In genomic region chr12:111816528-111816927, GRCm38 (mm10) we compare ENCODE assay signal across 8 mouse cellular contexts. TPM values are rescaled to one million over a fixed set of nuclear protein-coding genes. Genes with fewer than 3 reads are reported as not detected.
DNase-seq lines count a peak whose midpoint lies in the region; ATAC-seq and TF ChIP-seq lines count a peak whose summit lies in the region.

No protein-coding gene starts in this region.

- no peak for TF ChIP-seq POLR2A in cerebellum, adult 2 months (IDR thresholded peaks at IDR 0.05; ENCODE audit: borderline replicate concordance, insufficient read depth, low read length)

- peaks cover 68% of the 10 kb centered on the region for H3K4me1 ChIP-seq in heart, embryonic 12.5 days (replicated peaks)
- H3K4me1 ChIP-seq in cerebellum, adult 2 months (ENCODE audit: control insufficient read depth, insufficient read depth, low read length) = peaks cover 18% of the 10 kb centered on the region

- ATAC-seq in heart, embryonic 12.5 days (ENCODE audit: insufficient number of reproducible peaks, low FRiP score) = no peak

- H3K27me3 ChIP-seq in heart, embryonic 12.5 days (replicated peaks) = no peaks in the 10 kb centered on the region
- H3K27me3 ChIP-seq in cerebellum, adult 2 months (ENCODE audit: control insufficient read depth, insufficient read depth, low read length) = no peaks in the 10 kb centered on the region

- H3K9ac ChIP-seq in heart, embryonic 12.5 days = peak overlapping the region; percentile 10

- 0 out of 2 replicates have a peak overlapping the region, but pooled peaks have one; percentile 8 for H3K27ac ChIP-seq in heart, embryonic 12.5 days (ENCODE audit: poor library complexity, severe bottlenecking)
- H3K27ac ChIP-seq in layer of hippocampus, adult 2 months = no peak overlapping the region; the same call in 1 of the 2 replicates
- H3K27ac ChIP-seq in cerebellum, adult 2 months (ENCODE audit: insufficient read depth, low read length) = no peak overlapping the region

- DNase-seq in kidney, adult 11 months = peak; percentile 42
- no peak for DNase-seq in kidney, postnatal 14 days
- DNase-seq in adrenal gland, postnatal 36 days = peak; percentile 42 to 60
- DNase-seq in layer of hippocampus, adult 2 months (ENCODE audit: low spot score in 2 of 2) = peak; percentile 61 to 74
- peak; percentile 42 for DNase-seq in lung, postnatal 10 days
- DNase-seq in T-cell, adult 2 months (ENCODE audit: low spot score) = no peak
- no peak for DNase-seq in cerebellum, adult 2 months

- peak overlapping the region; percentile 86 for H3K4me2 ChIP-seq in heart, embryonic 12.5 days

- H3K9me3 ChIP-seq in heart, embryonic 12.5 days (replicated peaks) = no peaks in the 10 kb centered on the region

- peaks cover 12% of the 10 kb centered on the region; the same call in 1 of the 2 replicates for H3K36me3 ChIP-seq in heart, embryonic 12.5 days

- 59% methylated on average over 13 of the region's 13 CpGs for WGBS in heart, embryonic 12.5 days
- WGBS in cerebellum, adult 2 months = 59% methylated on average over 13 of the region's 13 CpGs

- TF ChIP-seq CTCF in layer of hippocampus, adult 2 months (conservative IDR thresholded peaks at IDR 0.05) = no peak
- no peak for TF ChIP-seq CTCF in cerebellum, adult 2 months (IDR thresholded peaks at IDR 0.05; ENCODE audit: borderline replicate concordance, insufficient read depth, low read depth, low read length)

- H3K4me3 ChIP-seq in heart, embryonic 12.5 days = 0 out of 2 replicates have a peak overlapping the region, but pooled peaks have one; percentile 1
- peak overlapping the region; percentile 29; the same call in 1 of the 2 replicates for H3K4me3 ChIP-seq in layer of hippocampus, adult 2 months
- H3K4me3 ChIP-seq in cerebellum, adult 2 months (replicated peaks; ENCODE audit: insufficient read depth, low read depth, low read length) = no peak overlapping the region

RNA-seq across cellular contexts. Expression of gene Zfyve21, which starts 2.6 kb away (rescaled TPM):
- total RNA-seq in adrenal gland, postnatal 36 days (2021) = 100 to 1,000 TPM in 1 of 2 experiments, 10 to 100 TPM in 1; 96.9 to 101 TPM
- polyA plus RNA-seq in heart, embryonic 12.5 days (2016; fragmentation: Nextera tagmentation; extraction: Ambion mirVana) = 70.6 and 71.9 TPM in 2 replicates
- 10 to 100 TPM; 20.0 to 20.6 TPM for total RNA-seq in layer of hippocampus, adult 2 months (2021)
- polyA plus RNA-seq in cerebellum, adult 2 months (2012; rRNA removed) = 31.6 and 33.4 TPM in 2 replicates

RNA-seq across cellular contexts. Expression of gene Xrcc3, which starts 2.9 kb away (rescaled TPM):
- 10 to 100 TPM; 14.9 to 18.6 TPM for total RNA-seq in adrenal gland, postnatal 36 days (2021)
- 6.1 and 8.1 TPM in 2 replicates for polyA plus RNA-seq in heart, embryonic 12.5 days (2016; fragmentation: Nextera tagmentation; extraction: Ambion mirVana)
- total RNA-seq in layer of hippocampus, adult 2 months (2021) = 1 to 10 TPM; 3.2 to 4.2 TPM
- polyA plus RNA-seq in cerebellum, adult 2 months (2012; rRNA removed) = 16.7 and 19.2 TPM in 2 replicates

RNA-seq across cellular contexts. Expression of gene Klc1, which starts 57.9 kb away (rescaled TPM):
- 100 to 1,000 TPM in 1 of 2 experiments, 10 to 100 TPM in 1; 94.0 to 130 TPM for total RNA-seq in adrenal gland, postnatal 36 days (2021)
- polyA plus RNA-seq in heart, embryonic 12.5 days (2016; fragmentation: Nextera tagmentation; extraction: Ambion mirVana) = 113 and 117 TPM in 2 replicates
- 100 to 1,000 TPM; 654 to 684 TPM for total RNA-seq in layer of hippocampus, adult 2 months (2021)
- polyA plus RNA-seq in cerebellum, adult 2 months (2012; rRNA removed) = 874 and 889 TPM in 2 replicates

Comparison
In these comparisons a context has a peak if more than half of its experiments do, and no peak if none do; other contexts are left out.
1. DNase-seq: peak in kidney, adult 11 months (single experiment), adrenal gland, postnatal 36 days (2 of 2), layer of hippocampus, adult 2 months (2 of 2) and lung, postnatal 10 days (single experiment); none in kidney, postnatal 14 days (single experiment), T-cell, adult 2 months (single experiment) and cerebellum, adult 2 months (0 of 2).
2. RNA of gene Zfyve21, which starts 2.6 kb away (total RNA-seq): 96.9 to 101 TPM in adrenal gland, postnatal 36 days; 20.0 to 20.6 TPM in layer of hippocampus, adult 2 months; every median in the first group is over 4 times any median in the second.
3. RNA of gene Klc1, which starts 57.9 kb away (total RNA-seq): 654 to 684 TPM in layer of hippocampus, adult 2 months; 94.0 to 130 TPM in adrenal gland, postnatal 36 days; every median in the first group is over 4 times any median in the second.